Mouse (Mus musculus) brain, embryonic 14.5 days (tissue): ENCODE data around the gene Gm5741.

Experiments used
- CTCF ChIP-seq: fragments of 200-500 bp; IDR thresholded peaks from 2 replicates; pipeline ENCODE4 v1.5.1; 2012; ENCODE audit warnings: inconsistent platforms, mild to moderate bottlenecking, moderate library complexity, borderline replicate concordance; ENCODE audit not compliant: insufficient read depth, insufficient read length; ENCODE audit errors: extremely low read depth
- POLR2A ChIP-seq: fragments of 200-500 bp; IDR thresholded peaks from 2 replicates; pipeline ENCODE4 v1.6.1; 2012; ENCODE audit warnings: mild to moderate bottlenecking, inconsistent platforms, borderline replicate concordance; ENCODE audit not compliant: poor library complexity, insufficient read depth, insufficient read length, severe bottlenecking; ENCODE audit errors: extremely low read depth

- TF ChIP-seq CTCF, result no peak
- 0 out of 2 replicates have a peak, but pooled peaks have one; percentile 25 for TF ChIP-seq POLR2A
These were observed 7.7 kb downstream of the Gm5741 start, which contains the start of gene Fbxw9 for GRCm38 (mm10) chr8:85059879-85060616.
